Mouse (Mus musculus) limb, embryonic 14.5 days (tissue): ENCODE data around the gene Cdkl2. TPM values are rescaled to one million over a fixed set of nuclear protein-coding genes. Genes with fewer than 3 reads are reported as not detected.

ENCODE experiments used
- ATAC-seq: fragments of 200-750 bp; cut with Nextera tagmentation; 2 replicates; pipeline ENCODE4 v1.8.0; 2017; ENCODE audit warnings: low read depth, moderate number of reproducible peaks, moderate TSS enrichment; ENCODE audit not compliant: low FRiP score
- DNase-seq: peaks from one replicate; pipeline ENCODE4 v3.0.0-alpha.2; 2015; ENCODE audit warnings: low spot score
- H3K27ac ChIP-seq: fragments of 300-500 bp; sonication (generic); replicated peaks from 2 replicates; pipeline ENCODE4 v1.5.1; 2014; ENCODE audit warnings: low read depth, mild to moderate bottlenecking, low read length, moderate library complexity, mixed read lengths
- H3K27me3 ChIP-seq: fragments of 300-500 bp; sonication (generic); 2 replicates; pipeline ENCODE4 v1.6.1; 2014; ENCODE audit warnings: low read length, mixed read lengths; ENCODE audit not compliant: control insufficient read depth, insufficient read depth
- H3K36me3 ChIP-seq: fragments of 300-500 bp; sonication (generic); 2 replicates; pipeline ENCODE4 v1.6.1; 2014; ENCODE audit warnings: mild to moderate bottlenecking, low read length, moderate library complexity, mixed read lengths; ENCODE audit not compliant: control insufficient read depth, insufficient read depth
- H3K4me1 ChIP-seq: fragments of 300-500 bp; sonication (generic); 2 replicates; pipeline ENCODE4 v1.6.1; 2014; ENCODE audit warnings: antibody characterized with exemption, low read length, mixed read lengths; ENCODE audit not compliant: control insufficient read depth, insufficient read depth
- H3K4me2 ChIP-seq: fragments of 300-500 bp; sonication (generic); replicated peaks from 2 replicates; pipeline ENCODE4 v1.6.1; 2014; ENCODE audit warnings: low read depth, mild to moderate bottlenecking, low read length, moderate library complexity; ENCODE audit not compliant: severe bottlenecking
- H3K4me3 ChIP-seq: fragments of 300-500 bp; sonication (generic); replicated peaks from 2 replicates; pipeline ENCODE4 v1.5.1; 2014; ENCODE audit warnings: low read length
- H3K9ac ChIP-seq: fragments of 300-500 bp; sonication (generic); 2 replicates; pipeline ENCODE4 v1.6.1; 2014; ENCODE audit warnings: mild to moderate bottlenecking, low read depth, low read length, moderate library complexity; ENCODE audit not compliant: severe bottlenecking
- H3K9me3 ChIP-seq: fragments of 300-500 bp; sonication (generic); 2 replicates; pipeline ENCODE4 v1.6.1; 2016; ENCODE audit warnings: low read length; ENCODE audit not compliant: control insufficient read depth
- POLR2A ChIP-seq: fragments of 200-500 bp; IDR thresholded peaks from 2 replicates; pipeline ENCODE4 v1.8.0; 2012; ENCODE audit warnings: inconsistent platforms, mild to moderate bottlenecking, moderate library complexity, borderline replicate concordance; ENCODE audit not compliant: insufficient read depth, insufficient read length; ENCODE audit errors: extremely low read depth
- WGBS: fragments of 180-500 bp; shearing (Covaris S2); extraction: QIAGEN DNeasy Blood & Tissue Kit; methylation state at CpG from one replicate; pipeline ENCODE4 v1.1.7; 2014; 5-methylcytosine and 5-hydroxymethylcytosine counted together
- polyA plus RNA-seq, 2 experiments: library from polyadenylated mRNA; depleted of rRNA in 1 of 2; stranded (reverse) in 1 of 2; unstranded in 1 of 2; fragments of >200 nt; fragmentation: Nextera tagmentation in 1 of 2; extraction: Ambion mirVana in 1 of 2; gene quantifications; 2 replicates each; pipeline versions ENCODE4 v1.2.1 to v1.2.3; 2012 to 2014

Cdkl2 gene
- polyA plus RNA-seq, 2 experiments, result 0.67 to 1.4 TPM

- Histone ChIP-seq H3K9me3 (no peaks in the 10 kb centered on the region), H3K27ac (no peak overlapping the region), H3K4me3 (peak overlapping the region; percentile 72), H3K9ac (peak overlapping the region; percentile 54), H3K36me3 (no peaks in the 10 kb centered on the region), H3K27me3 (peaks cover 5% of the 10 kb centered on the region), H3K4me1 (0 out of 2 replicates have a peak, but pooled peaks cover 2% of the 10 kb centered on the region), H3K4me2 (peak overlapping the region; percentile 98)
- DNase-seq (peak; percentile 85), ATAC-seq (peak; percentile 97)
- WGBS, result under 1% methylated on average over 62 of the region's 68 CpGs
- no peak for TF ChIP-seq POLR2A
These were observed 1.0 kb downstream of the Cdkl2 start for GRCm38 (mm10) chr5:92042377-92043348.

DNA sequence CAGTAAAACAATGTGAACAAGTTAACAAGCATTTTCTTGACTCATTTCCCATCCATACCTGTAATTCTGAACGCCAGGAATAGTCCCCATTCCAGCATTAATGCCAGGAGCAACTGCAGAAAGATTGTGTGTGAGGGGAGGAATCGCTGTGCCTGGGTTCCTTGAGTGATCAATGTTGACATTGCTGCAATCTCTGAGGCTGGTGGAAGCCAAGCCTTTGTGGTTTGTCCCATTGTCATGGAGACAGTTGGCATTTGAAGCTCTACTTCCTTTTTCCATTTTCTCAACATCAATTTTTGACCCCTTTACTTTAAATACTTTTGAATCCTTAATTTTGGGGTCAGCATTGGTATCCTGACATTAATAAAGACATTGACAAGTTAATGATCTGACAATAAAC, 23.7 kb downstream of the Cdkl2 start:
- Histone ChIP-seq H3K4me2 (no peak overlapping the region), H3K27me3 (no peaks in the 10 kb centered on the region), H3K4me3 (no peak overlapping the region), H3K36me3 (no peaks in the 10 kb centered on the region), H3K9ac (no peak overlapping the region), H3K27ac (no peak overlapping the region), H3K4me1 (no peaks in the 10 kb centered on the region), H3K9me3 (no peaks in the 10 kb centered on the region)
- ATAC-seq (no peak), DNase-seq (no peak)
- TF ChIP-seq POLR2A, result no peak
- 54% methylated on average over 2 of the region's 2 CpGs for WGBS

DNA sequence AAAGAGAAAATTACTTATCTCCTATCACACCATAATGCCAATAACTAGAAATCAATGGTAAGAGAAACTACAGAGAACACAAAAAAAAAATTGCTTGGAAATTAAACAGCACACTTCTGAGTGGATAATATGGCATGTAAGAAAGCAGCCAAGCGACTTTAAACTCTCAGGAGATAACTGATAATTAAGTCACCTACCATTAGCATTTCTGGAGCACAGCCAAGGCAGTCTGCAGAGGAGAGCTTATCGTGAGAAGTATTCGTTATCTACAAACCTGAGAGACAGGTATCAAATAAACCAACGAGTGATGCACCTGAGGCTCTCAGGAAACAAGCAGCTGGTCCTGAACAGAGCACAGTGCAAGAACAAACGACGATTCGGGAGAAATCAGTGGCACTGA, 31.9 kb downstream of the Cdkl2 start:
- Histone ChIP-seq H3K4me3 (no peak overlapping the region), H3K4me2 (no peak overlapping the region), H3K27ac (no peak overlapping the region), H3K4me1 (no peaks in the 10 kb centered on the region), H3K9ac (no peak overlapping the region), H3K9me3 (no peaks in the 10 kb centered on the region), H3K27me3 (no peaks in the 10 kb centered on the region), H3K36me3 (no peaks in the 10 kb centered on the region)
- TF ChIP-seq POLR2A, result no peak
- no peak for ATAC-seq
- 69% methylated on average over 7 of the region's 7 CpGs for WGBS
- DNase-seq, result peak; percentile 21

DNA sequence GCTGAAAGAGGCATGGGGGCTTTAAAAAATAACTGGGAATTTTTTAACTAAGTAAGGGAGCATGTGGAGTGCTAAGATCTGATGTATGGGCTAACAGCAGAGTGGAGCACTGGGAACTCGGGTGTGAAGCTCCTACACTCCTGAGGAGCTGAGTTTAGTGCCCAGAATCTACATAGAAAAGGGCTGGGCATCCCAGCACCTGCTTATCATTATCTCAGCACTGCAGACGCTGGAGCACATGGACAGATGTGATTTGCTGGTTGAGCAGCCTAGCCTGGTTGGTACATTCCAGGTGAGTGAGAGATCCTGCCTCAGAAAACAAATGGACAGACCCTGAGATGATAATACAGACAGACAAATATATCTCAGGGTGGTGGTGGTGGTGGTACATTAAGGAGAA, 33.9 kb downstream of the Cdkl2 start:
- DNase-seq (no peak), ATAC-seq (no peak)
- Histone ChIP-seq H3K27ac (no peak overlapping the region), H3K4me3 (no peak overlapping the region), H3K36me3 (no peaks in the 10 kb centered on the region), H3K9ac (no peak overlapping the region), H3K4me2 (no peak overlapping the region), H3K9me3 (no peaks in the 10 kb centered on the region), H3K4me1 (no peaks in the 10 kb centered on the region), H3K27me3 (no peaks in the 10 kb centered on the region)
- WGBS, result 22% methylated on average over 2 of the region's 2 CpGs
- TF ChIP-seq POLR2A, result no peak

GRCm38 (mm10) chr5:92003011-92003410, 40.7 kb downstream of the Cdkl2 start:
- Histone ChIP-seq H3K4me1 (no peaks in the 10 kb centered on the region; the same call in 1 of the 2 replicates), H3K36me3 (no peaks in the 10 kb centered on the region), H3K9me3 (no peaks in the 10 kb centered on the region; the same call in 1 of the 2 replicates), H3K27ac (no peak overlapping the region), H3K4me2 (no peak overlapping the region), H3K4me3 (no peak overlapping the region), H3K9ac (no peak overlapping the region), H3K27me3 (no peaks in the 10 kb centered on the region)
- peak; percentile 40 for DNase-seq
- TF ChIP-seq POLR2A, result no peak
- no peak for ATAC-seq
- 77% methylated on average over 2 of the region's 2 CpGs for WGBS
